Mouse (Mus musculus): ENCODE results near the gene Cpa5.

Gene Cpa5

DNA sequence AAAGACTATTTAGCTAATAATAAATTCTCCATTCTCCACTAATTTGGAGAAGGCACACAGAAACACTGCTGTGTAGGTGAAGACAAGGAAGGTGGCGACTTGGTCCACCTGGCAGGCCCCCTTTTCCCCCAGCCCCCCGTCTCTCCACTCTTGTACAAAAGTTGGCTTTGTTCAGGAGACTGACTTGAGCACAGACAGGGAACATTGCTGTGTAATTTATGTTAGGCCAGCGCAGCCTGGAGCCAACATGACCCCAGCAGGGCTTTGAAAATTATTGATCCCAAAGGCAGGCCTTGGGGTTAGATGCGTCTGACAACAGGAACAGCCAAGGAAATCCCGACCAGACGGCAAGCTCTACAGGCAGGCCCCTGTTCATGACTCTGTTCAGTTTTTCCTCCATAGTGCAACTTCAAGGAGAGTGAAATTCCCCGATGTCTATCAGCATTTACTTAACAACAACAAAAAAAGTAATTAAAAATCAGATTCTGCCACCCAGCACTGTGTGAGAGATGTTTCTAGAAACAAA lies 6.4 kb upstream of the Cpa5 start:
- DNase-seq (ENCODE audit: low spot score in 2 of 2) = no peak

DNA sequence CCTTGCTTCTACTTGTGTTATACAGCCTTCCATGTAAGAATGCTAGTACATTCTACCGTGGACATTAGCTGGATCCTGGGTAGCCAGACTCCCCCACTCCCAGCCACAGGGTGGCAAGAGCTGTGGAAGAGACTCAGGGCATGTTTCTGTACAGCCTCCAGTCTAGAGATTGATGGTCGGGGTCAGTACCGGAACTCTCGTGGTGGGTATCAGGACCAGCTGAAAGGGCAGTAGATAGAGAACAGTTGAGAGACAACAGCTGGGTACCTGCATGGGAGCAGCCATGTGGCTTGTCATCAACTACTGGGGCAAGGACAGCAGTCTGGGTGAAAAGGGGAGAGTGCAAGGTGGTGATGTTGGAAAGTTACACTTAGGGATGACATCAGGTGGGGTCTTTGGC lies 5.7 kb upstream of the Cpa5 start:
- no peak for DNase-seq (ENCODE audit: low spot score in 2 of 2)

DNA sequence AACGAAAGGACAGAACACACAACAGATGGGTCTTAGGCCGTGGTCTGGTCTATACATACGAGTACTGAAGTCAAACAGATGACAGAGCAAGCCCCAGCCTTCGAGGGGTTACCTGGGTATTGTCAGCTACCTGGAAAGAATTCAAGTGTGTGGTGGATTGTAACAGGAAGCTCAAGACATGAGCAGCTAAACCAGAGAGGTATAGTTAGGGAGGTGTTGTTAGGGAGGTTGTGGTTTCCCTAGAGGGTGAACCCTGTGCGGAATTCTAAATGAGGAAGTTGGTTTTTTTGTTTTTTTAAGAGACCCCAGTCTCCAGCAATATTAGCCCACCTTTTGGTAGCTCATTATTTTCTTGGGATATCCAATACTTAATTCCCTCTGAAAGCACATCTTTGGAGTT lies 5.1 kb upstream of the Cpa5 start:
- DNase-seq (ENCODE audit: low spot score in 2 of 2) = no peak

DNA sequence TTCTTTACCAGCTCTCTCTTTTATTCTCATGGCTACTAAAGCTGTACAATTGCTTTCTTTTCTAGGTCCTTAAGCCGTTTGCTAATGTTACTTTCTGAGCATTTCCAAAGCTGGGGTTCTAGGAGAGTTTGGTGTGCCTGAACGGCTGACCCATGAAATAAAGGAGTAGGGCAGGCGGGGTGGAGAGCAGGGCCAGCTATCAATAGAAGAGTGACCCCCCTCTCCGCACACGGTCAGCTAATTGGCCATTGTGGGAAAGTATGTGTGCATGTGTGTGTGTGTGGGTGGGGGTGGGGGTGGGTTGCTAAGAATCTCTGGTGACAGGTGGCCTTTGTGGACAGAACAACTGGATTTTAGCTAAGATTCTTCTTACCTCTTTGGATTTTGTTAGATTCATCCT lies 402 bp downstream of the Cpa5 start:
- DNase-seq (ENCODE audit: low spot score in 2 of 2) = no peak

DNA sequence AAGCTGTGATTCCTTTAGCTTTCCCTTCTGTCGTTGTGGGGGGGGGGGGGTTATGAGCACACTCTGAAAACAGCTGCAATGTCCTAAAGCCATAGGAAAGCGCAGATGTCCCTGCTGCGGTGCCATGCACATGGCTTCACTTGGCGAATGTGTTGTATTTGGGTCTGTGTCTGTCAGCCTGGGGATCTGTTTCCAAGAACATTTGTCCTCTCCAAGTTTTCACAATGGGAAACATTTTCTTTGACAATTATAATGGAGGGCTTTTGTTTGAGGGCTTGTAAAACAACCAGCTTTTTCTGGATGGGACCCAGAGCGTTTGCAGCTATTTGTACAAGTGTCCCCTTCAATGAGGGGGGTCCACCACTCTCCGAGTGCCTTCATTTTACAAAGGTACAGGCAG lies 3.4 kb downstream of the Cpa5 start:
- no peak for DNase-seq (ENCODE audit: low spot score in 2 of 2)

DNA sequence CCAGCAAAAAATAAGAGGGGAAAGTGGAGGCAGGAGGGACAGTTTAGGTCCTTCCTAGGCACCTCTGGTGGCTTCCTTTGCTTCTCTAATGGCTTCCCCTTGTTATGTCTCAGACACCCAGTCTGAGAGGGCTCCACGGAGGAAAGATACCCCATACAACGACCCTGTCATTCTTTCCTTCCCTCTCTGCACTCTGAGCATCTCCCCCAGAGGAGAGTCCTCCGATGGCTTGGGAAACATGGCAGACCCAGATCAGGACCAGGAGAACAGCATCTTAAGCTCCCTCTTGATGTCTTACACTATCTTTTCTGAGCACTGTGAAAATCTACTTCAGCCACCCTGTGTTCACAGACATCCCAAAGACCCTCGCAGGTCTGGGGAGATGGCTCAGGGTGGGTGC lies 4.9 kb downstream of the Cpa5 start:
- no peak for DNase-seq (ENCODE audit: low spot score in 2 of 2)

DNA sequence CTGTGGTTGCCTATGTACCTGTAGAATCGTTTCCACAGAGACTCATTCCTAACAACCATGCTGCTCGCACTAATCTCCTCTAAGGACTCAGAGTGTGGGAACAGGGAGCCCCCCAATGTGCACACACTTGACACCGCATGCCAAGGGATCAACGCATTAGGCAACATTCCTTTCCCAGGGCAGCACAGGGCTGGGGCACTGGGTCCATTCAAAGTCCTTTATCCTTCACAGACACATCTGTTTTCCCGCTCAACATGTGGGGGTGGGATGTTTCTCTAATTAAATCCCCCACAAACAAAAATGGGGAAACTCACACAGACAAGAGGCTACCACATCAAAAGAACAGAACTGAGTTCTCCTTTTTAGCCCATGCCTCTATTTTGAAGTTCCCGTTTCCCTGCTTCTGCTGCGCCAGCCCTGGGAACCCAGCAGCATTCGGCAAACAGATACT lies 5.7 kb downstream of the Cpa5 start:
- no peak for DNase-seq (ENCODE audit: low spot score in 2 of 2)

DNA sequence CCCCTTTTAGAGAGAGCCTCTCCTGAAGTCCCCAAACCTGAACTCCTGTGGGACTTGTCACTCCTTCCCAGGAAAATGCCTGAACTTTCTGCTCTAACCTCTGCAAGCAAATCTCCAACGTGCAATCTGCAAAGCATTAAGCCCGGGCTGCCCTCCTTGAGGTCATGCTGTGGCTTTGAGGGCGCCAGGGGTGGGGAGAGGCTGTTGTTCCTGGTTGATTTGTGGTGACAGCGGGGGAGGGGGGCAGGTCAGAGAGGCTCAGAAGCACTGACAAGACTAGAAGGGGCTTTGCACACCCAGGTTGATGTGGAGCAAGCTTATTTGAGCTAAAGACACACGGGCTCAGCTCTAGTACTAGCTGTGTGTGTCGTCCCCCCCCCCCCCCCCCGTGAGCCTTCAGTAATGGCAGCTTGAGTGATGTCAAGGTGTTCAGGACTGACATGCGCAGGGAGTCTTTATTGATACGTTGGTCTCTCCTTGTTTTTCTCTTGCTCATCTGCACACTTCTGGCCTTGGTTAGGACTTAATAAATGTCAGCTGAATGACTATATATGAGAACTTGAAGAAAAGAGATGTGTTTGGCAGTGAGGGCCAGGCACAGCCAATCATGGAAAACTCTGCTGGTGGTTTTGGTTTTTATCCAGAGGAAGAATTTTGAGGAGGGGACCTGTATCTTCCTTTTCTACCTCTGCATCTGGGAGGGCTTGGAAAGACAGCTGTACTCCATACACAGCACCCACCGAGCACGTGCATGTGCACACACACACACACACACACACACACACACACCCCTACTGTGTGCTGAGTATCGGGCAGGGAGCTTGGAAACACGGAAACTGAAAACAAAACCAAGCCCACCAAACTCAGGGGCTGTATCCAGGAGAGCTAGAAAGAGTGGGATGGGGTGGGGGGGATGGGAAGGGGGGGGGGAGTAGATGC lies 6.5 kb downstream of the Cpa5 start:
- no peak for DNase-seq (ENCODE audit: low spot score in 2 of 2)

DNA sequence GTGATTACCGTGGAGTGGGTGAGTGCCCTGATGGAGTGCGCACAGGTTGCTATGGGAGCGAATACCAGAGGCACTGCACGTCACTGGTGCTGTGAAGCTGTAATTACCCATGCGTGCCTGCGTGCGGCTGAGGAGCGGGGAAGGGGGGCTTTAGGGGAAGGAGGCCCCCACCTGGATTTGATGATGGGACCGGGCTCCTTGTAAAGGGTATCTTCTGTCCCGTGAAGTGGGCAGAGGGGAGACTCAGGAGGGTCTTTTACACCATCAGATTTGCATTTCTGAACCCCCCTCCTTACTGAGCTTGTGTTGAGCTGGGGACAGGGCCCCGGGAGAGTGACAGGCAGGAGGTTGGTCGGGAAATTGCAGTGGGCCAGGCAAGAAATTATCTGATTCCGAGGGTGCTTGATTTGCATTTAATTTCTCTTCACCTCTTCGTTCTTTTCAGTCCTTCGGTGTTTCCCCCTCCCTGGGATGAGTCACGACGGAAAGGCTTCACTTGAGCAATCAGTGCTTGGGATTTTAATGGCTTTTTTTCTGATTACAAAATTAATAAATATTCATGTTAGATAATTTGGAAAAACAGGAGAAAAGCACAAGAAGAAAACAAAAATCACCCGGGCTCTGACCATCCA lies 7.3 kb downstream of the Cpa5 start:
- DNase-seq (ENCODE audit: low spot score in 2 of 2) = no peak

DNA sequence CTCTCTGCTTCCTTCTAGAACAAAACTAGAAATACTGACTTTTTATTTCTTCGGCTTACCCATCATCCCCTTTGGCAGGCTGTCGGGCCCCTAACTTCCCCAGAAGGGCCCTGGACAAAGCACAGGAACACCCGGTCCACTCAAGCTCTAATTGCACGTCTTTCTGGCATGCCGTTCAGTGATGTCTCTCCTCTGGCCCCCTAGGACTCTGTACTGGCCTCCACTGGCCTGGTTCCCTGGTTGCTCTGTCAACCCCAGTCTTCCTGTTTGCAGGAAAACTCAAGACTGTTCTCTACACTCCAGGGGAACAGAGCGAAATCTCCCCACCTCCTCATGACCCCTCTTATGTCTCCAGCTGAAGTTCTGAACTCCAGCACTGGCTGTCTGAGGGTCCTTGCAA lies 7.9 kb downstream of the Cpa5 start:
- DNase-seq (ENCODE audit: low spot score in 2 of 2) = no peak

DNA sequence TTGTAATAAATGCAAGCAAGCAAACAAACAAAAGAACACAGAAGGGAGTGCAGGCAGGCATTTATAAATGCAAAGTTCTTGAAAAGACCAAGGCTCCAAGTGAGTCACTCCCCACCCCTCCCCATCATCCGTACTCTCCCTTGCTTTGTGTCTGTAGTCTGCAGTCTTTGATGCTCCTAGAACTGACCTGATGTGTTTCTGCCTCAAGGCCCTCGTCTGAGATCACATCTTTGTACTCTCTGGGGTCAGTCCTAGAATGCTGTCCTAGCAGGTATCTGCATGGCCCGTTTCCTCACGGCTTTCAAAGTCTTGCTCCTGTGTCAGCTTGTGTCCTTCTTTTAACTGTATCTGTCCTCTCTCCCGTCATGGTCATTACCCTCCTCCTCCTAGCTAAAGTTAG lies 8.8 kb downstream of the Cpa5 start:
- DNase-seq (ENCODE audit: low spot score in 2 of 2) = no peak

DNA sequence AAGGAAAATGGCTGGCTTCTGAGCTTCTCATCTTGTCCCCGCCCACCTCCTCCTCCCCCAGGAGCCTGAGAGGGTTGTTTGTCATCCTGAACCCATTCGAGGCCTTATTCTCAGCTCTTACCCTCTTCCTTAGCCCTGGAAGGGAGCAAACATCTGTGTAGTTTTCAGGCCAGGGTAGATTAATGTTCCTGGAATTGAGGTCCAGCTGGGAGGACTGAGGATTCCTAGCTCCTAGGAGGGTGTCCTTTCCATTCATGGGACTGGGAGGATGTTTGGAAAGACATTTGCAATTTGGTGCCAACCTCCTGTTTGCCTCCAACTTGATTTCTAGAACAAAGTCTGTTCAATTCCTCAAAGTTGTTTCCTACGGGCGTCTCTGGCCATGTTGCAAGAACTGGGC lies 9.8 kb downstream of the Cpa5 start:
- no peak for DNase-seq (ENCODE audit: low spot score in 2 of 2)

DNA sequence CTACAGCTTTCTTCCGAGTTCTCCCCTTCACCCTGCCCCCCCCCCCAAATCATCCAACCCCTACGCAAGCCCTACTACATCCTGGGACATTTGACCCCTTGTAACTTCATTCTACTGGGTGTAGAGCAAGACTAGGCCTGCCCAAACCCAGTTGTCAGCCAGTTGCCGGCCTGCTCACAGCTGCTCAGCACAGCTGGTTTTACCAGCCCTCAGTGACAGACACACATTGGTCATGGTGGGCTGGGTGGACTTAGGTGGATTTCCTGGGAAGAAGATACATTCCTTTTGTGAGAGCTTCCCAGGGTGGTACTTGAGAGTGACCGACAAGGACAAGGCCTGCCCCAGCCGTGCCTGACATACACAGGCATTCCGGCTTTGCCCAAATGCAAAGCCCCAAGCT lies 10.2 kb downstream of the Cpa5 start:
- DNase-seq (ENCODE audit: low spot score in 2 of 2) = no peak

DNA sequence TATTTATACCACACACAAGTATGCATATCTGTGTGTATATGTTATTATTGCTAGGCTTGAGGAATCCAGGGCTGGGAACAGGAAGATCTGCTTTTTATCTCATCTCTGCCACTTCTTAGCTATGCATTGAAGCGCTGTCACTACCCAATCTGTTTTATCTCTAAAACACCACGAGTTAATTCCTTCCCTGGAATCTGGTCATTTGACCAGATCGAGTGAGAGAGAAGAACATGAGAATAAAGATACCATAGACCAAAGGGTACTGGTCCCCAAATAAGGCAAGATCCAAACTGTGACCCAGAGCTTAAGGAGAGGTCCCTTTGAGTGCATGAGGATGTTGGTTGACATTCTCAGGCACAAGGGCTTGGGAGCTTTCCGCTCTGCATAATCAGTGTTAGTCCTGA lies 11.2 kb downstream of the Cpa5 start:
- DNase-seq (ENCODE audit: low spot score in 2 of 2) = no peak

DNA sequence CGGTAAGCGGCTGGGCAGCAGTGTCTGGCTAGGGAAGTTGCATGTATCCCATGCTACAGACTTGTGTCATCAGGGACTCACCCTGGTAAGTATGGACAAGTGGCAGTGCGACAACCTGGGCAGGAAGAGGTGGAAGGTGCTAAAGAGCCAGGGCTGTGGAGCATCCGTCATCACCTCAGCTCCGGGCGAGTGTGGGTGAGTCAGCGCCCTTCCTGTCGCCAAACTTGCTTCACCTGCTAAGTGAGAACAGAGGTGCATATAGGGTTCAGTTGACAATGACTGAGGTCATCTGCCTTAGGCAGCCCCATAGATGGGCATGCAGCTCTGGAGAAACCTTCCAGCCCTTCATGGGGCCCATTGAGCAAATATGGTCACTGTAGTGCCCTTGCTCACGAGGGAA lies 14.0 kb downstream of the Cpa5 start:
- no peak for DNase-seq (ENCODE audit: low spot score in 2 of 2)

DNA sequence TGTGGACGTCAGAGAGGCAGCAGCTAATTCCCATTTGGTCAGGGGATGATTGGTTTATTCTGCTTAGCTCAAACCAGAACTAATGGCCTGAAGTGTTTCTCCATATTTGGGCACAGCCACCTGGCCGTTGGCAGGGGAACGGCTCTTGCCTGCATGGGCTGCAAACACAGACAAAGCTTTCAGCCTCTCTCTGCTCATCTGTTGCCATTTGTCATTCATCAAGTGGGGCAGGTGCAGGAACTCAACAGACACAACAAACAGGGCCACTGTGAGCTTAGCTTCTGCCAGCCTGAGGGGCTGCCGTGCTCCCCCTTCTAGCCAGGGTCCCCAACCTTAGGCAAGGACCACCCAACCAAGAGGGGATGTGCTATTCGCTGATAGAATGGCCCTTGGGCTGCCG lies 17.3 kb downstream of the Cpa5 start:
- no peak for DNase-seq (ENCODE audit: low spot score in 2 of 2)

DNA sequence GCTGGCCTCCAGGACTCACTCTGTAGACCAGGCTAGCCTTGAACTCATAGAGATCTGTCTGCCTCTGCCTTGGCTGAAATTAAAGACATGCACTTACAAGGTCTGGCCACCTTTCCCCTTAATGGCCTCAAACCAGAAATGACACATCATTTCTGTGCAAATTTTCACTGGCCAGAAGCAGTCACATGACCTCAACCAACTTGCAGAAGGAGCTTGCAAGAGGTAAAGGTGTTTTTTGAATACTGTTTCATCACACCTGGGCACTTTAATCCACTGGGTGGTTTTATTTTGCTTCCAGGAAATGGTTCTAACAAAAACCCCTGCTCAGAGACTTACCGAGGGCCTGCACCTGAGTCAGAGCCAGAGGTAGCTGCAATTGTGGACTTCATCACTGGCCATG lies 19.2 kb downstream of the Cpa5 start:
- DNase-seq (ENCODE audit: low spot score in 2 of 2) = no peak

DNA sequence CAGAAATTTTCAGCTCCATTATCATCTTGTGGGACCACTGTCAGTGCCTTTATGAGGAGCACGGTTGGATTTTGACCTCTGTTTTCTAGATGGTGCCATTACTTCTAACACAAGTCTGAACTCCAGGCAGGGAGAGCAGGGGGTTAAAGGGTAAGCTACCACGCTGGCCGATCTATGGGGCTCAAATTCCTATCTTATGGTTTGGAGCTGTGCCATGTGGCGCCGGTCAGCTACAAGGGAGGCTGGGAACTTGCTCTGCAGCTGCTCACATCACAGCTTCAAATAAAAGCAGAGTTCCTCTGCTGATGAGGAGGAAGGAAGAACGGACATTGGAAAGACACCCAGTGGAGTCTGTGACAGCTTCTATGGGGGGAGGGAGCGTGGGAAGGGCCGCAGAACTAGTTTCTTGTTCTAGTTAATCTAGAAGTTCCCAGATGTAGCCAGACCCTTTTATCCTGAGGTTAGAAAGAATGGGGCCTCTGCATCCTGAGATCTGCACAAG lies 24.6 kb downstream of the Cpa5 start:
- no peak for DNase-seq (ENCODE audit: low spot score in 2 of 2)

DNA sequence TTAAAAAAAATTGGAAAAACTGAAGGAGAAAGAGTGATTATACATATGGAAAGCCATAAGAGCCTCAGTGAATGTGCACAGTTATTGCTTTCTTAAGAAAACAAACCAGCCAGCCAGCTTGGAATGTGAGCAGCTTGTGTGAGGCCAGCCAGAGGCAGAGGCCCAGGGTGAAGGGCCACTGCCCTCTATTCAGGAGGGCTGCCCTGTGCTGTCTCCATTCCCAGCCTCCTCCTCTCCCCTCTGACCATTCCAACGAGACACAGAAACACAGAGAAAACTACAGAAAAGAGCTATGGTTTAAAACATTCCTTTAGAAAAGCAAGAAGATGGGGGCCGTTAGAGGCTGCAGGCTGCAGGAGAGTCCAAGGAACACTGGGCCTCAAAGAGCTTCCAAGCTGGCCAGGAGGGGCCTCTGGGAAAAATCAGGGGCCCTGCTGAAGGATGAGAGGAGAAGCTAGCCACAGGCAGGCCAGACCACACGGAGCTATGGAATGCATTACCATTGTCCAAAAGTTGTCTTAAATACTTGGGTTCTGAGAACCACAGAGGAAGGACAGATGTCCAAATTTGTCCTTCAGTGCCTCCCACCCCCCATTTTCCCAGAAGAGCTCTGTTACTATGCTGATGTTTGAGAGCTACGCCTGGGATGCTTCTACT lies 25.5 kb downstream of the Cpa5 start:
- no peak for DNase-seq (ENCODE audit: low spot score in 2 of 2)

DNA sequence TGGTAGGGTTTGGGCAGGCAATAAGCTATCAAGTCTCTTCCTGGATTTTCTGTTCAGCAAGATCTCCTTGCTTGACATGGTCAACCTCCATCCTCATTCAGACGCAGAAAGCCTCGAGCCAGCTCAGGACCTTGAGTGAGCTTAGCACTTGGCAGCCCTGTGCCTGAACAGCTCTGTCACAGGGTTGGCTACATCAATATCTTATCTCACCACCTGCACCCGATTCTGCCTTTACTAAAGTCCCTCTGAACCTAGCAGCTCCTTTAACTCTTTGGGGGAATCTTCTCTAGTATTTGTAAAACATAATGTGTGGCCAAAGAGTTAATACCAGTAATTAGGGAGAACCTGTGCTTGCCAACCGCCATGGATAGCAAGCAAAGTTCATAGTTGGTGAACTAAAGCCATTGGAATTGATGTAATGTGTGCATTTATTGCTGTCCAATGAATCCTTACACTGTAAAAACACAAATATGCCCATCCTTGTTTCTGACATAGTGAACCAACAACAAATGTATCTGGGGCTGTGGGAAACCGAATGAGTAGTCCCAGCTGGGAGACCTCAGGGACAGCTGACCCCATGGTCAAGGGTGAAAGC lies 28.0 kb downstream of the Cpa5 start, which contains the start of gene Cpa1:
Gene Cpa1 (plus strand): TSS at position 545 of the 595 bp plus-strand sequence.
- peak in 1 of 2 experiments; percentile 18 for DNase-seq (ENCODE audit: low spot score in 2 of 2)

DNA sequence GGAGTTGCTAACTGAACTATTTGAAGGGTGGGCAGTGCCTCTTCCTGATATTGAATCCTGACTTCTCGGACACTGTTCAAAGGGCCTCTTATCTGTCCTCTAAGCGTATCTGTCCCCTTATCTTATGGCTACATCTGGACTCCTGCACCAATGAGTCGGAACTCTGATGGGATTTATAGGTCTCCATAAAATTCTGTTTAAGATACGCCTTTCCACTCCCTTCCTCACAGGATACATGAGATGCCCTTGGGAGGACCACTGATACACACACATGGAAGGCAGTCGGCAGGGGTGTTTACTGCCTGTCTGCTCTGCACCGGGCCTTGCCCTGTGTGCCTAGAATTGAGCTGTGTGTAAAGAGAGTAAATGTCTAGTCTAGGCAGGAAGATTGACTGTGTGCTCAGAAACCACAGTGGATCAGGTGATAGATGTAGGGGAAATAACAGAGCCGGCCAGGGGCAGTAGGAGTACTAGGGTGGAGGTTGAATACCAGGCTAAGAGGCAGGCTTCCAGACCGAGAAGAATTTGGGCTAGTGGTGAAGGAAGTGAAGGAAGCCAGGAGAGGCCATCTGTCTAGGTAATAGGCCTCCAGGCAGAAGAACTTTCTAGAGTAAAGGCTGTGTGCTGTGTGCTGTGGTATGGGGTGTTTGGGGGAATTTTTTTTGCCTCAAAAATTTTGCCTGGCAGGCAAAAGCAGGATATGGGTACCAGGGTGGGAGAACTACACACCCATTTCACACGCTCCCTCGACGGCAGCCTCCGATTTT lies 33.1 kb downstream of the Cpa5 start:
- no peak for DNase-seq (ENCODE audit: low spot score in 2 of 2)

Data from spleen, postnatal 36 days (tissue).